Mouse (Mus musculus) brain, embryonic 18.5 days (tissue): ENCODE measurements around the gene Cd164l2.

Experiments used
- DNase-seq: peaks from one replicate; pipeline ENCODE4 v3.0.0-alpha.2; 2012; ENCODE audit warnings: low read depth, low spot score

The Cd164l2 gene

GRCm38 (mm10) chr4:133255392-133255791 lies 43.5 kb downstream of the Cd164l2 start:
- no peak for DNase-seq

DNA sequence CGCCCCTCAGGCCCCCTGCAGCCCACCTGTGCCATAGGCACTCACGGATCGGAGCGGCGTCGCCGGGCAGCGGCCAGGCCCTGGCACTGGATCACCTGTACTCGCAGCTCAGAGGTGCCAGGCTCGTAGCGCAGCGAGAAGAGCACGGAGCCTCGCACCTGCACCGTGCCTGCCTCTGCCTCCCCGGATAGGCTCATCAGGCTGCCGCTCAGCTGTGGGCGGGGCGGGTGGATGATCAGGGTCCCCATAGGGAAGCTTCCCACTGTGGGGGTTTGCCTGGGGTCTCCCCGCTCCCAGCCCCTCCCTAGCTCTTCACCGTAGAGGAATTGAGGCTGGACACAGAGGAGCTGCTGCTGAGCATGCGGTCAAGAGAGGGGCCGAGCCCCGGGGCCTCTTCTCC lies 44.9 kb downstream of the Cd164l2 start:
- no peak for DNase-seq

DNA sequence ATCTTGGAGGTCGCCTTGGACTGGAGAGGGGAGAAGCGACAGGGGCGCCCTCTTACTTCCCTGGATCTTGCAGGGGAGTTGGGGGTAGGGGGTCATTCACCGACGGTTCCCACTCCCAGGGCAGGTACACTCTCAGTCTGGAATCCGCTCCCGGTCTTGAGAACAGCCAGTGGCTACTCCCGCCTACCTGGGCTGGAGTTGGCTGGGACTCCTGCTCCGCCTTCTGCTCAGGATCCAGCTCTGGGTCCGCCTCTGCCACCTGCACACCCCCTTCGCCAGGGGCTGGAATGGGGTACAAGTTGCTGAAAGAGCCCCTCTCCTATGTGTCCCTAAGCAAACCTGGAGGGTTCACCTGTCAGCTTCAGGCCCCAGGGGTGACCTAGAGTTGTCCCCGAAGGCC lies 45.3 kb downstream of the Cd164l2 start:
- no peak for DNase-seq

DNA sequence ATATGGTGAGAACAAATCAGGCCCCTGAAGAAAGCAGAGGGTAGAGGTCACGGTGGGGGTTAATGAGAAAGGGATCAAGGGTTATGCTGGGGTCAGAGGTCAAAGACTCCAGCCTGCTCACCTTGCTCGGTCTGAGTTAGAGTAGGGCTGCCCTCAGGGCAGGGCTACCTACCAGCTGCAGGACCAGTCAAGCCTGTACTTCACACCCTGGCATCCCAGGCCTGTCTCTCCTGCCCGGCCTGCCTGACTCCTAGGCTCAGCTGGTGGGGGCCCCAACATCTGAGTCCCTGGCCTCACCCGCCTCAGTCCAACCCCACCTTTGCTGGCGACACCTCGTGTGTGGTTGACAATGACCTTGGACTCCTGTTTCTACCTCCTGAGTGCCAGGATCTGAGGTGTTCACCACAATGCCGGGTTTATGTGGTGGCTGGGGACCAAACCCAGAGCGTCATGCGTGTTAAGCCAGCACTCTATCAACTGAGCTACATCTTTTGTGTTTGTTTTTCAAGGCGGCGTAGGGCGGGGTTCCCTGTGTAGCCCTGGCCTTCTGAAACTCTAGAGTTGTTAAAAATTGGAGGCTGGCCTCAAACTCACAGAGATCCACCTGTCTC lies 46.0 kb downstream of the Cd164l2 start:
- DNase-seq: no peak

DNA sequence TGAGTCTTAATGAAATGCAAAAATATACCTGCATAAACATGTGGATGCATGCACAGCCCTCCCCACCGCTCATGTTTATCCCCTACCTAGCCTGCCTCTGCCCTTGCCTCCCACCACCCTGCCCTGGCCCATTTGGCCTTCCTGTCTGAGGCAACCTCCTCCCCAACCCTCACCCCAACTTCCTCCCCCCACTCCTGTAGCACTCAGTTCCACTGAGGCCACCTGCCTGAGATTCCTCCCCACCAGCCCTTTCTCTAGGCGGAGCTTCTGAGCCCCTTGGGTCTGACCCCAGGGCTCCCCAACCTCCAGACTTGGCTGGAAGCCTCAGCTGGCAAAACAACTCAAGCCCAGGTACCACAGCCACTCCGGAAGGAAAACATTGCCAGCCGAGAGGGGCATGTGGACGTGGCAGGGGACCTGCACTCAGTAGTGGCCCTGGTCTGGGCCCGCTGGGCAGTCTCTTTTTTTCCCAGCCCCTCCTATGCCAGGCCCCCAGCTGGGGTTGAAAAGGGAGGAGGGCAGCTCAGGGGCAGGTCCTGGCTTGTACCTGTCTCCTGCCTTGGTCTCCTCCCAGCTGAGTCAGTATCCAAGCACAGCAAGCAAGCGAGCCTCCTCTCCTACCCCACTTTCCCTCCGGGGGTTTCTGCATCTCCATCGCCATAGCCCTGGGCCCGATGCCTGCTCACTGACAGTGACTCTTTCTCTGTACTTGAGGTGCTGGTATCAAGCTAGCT lies 49.9 kb downstream of the Cd164l2 start:
- DNase-seq: no peak

DNA sequence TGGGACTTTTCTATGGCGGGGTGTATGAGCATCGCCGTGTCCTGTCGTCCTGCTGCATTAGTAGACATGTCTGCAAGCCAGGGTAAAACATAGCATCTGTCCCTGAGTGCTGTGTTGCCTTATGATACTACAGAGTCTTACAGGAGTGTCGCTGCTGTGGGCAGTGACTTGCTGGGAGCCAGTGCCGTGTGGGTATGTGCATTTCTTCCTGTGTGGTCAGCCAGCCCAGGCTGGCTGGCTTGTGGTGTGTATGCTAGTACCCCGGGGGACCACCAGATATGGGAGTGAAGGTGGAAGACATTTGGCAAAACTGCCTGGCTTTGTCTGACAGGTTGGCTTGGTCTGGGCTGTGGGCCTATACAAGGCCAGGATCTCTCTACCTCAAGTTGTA lies 50.4 kb downstream of the Cd164l2 start:
- DNase-seq: no peak

- no peak for DNase-seq
Measured at GRCm38 (mm10) chr4:133262882-133263281, 51.0 kb downstream of the Cd164l2 start, which contains the start of gene Sytl1. Gene Sytl1, minus strand, starts transcription at chr4:133263113.

GRCm38 (mm10) chr4:133263756-133264155 lies 51.8 kb downstream of the Cd164l2 start:
- no peak for DNase-seq

DNA sequence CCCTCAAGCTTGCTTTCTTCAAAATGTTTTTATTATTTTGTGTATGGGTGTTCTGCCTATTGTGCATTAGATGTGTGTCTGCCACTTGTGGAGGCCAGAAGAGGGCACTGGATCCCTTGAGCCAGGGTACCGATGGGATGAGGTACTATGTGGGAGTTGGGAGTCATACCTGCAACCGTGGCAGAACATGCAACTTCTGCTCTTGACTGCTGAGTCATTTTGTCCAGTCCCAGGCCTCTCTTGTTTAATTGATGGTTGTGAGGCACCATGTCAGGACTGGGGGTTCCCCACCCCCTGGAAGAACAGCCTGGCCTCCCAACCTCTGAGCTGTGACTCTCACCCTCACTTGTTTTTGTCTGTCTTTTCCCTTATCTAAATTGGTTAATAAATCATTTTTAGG lies 52.6 kb downstream of the Cd164l2 start:
- no peak for DNase-seq

DNA sequence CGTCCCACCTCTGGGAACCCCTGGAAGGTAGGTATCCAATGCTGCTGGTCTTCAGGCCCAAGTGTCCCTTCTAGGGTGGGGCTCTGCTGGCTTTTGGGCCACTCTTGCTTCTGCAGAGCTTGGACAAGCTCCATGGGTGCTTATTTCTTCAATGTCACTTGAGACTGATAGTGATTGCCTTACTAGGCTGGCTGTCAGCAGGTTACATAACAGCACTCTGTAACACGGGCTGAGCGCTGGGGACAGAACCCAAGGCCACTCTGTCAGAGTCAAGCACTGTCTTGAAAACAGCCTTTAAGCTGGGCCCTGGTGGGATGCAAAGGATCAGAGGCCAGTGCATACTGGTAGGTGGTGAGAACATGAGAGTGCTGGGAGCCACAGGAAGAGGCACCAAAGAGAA lies 53.4 kb downstream of the Cd164l2 start:
- no peak for DNase-seq

DNA sequence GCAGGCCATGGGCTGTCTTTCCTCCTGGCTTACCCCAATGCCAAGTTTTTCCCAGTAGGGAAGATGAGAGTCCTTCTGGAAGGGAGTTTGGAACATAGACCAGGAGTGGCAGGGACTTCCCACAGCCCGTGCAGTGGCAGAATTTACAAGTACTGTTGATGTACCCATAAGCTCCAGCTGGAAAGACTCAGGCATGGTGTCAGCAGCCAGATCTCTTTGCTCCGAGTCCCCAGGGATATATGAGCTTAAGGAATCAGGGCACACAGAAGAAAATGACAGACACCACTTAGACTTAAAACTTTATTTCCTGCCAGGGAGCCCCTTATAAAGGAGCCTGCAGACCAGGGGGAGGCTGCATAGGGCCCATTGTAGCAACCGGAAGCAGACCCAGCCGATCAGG lies 53.8 kb downstream of the Cd164l2 start:
- no peak for DNase-seq

GRCm38 (mm10) chr4:133266248-133266880 lies 54.4 kb downstream of the Cd164l2 start:
- DNase-seq: no peak

DNA sequence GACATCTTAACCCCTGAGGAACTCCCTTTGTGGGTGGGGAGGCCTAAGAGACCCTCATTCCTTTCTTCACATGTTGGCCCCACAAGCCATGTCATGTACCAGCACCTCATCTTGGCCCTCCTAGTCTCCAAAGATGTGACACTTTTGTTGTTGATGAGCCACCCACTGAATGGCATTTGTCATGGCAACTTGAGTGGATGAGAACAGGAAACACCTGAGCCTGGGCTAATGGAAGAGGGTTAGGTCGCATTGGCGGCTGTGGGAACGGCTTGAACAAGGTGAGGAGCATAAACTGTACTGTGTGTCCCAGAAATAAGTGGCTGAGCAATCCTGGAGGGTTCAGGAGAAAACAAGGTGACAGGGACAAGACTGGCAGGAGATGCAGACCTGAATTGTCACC lies 57.0 kb downstream of the Cd164l2 start:
- DNase-seq: no peak

DNA sequence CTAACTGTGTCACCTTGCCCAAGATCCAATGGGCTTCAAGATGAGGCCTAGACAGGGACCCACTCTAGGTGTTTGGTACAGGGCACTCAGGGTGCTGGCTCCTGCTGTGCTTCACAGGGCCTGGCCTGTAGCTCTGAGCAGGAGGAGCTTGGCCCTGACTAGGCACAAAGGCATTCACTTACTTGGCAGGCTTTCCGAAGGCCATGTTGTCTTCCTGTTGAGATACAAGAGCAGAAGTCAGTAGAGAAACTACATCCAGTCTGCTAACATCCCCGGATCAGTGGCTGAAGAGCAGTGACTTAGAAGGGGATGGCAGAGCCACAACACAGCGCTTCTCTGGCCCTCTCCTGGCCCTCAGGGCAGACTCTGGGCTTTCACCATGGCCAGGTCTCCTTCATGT lies 57.7 kb downstream of the Cd164l2 start:
- no peak for DNase-seq

DNA sequence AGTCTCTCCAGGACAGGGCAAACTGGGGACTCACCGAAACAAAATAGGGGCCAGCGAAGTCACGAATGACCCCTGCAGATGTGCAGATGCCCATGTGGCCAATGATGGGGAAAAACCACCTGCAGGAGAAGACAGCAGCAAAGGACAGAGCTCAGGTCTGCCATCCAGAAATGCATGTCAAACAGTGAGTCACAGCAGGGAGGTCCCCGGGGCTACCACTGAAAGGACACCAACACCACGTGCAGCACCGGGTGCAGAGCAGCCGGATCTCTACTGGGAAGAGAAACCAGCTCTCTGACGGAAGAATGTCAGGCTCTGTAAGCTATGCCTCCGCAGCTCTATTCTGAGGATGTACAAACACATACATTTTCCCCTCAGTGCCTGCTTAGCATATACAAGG lies 59.0 kb downstream of the Cd164l2 start:
- DNase-seq: no peak
